Mouse (Mus musculus): ENCODE measurements around the gene Rars. TPM values are rescaled to one million over a fixed set of nuclear protein-coding genes. Genes with fewer than 3 reads are reported as not detected.
A peak's percentile ranks its signal among the peaks of the same experiment; 100 is the strongest.
"Not testable (repeated sequence)": the region's sequence is repeated elsewhere in the genome, so short reads cannot be mapped to it uniquely, and the experiment has no call there.

Gene Rars
- polyA plus RNA-seq, 1 experiment from 2014 or later: 64.5 TPM

DNA sequence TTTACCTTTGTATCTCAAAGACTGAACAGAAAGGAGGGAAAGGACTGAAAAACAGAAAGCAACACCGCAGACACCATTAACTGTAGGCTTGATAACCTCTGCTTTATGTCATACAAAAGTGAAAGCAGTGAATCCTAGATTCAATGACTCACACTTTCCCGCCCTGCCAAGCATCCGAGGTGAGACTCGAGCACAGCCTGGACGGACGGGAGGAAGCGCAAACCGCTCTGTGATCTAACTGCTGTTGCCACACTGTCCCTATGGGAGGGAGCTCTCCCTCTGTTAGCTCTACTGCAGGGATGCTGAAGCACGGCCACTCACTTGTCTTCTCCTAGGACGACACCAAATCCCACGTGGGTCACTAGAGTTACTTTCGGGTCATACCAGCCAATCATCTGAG, 18.0 kb downstream of the Rars start:
- Histone ChIP-seq H3K36me3 (ENCODE audit: control insufficient read depth, insufficient read depth) (peaks cover 63% of the 10 kb centered on the region), H3K4me3 (ENCODE audit: low read length) (no peak overlapping the region), H3K9ac (ENCODE audit: low read length) (no peak overlapping the region), H3K4me1 (ENCODE audit: control insufficient read depth, insufficient read depth, low read length) (no peaks in the 10 kb centered on the region), H3K9me3 (replicated peaks; ENCODE audit: control insufficient read depth, low read length) (no peaks in the 10 kb centered on the region), H3K4me2 (ENCODE audit: low read depth, low read length) (no peak overlapping the region), H3K27ac (ENCODE audit: low read length) (no peak overlapping the region), H3K27me3 (ENCODE audit: control insufficient read depth, insufficient read depth, low read length) (no peaks in the 10 kb centered on the region)
- WGBS: 85% methylated on average over 12 of the region's 12 CpGs
- no peak for ATAC-seq (replicated peaks; ENCODE audit: extremely low read depth, insufficient read depth, low FRiP score)

DNA sequence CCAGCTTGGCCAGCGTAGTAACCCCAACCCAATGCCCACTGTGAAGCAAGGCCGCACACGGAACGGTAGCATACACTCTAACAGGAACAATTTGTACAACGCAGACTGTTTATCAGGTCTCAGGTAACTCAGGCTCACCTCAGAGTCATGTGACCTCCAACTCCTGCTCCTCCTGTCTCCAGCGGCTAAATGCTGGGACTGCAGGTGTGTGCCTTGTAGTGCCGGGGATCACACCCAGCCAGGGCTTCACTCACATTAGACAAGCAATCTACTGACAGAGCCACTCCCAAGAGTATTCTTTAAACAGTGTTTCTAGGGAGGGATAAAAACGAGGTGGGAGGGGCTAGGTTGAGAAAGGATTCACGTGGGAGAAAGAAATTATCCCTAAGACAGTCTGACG, 22.8 kb downstream of the Rars start:
- Histone ChIP-seq H3K27ac (ENCODE audit: low read length) (no peak overlapping the region), H3K27me3 (ENCODE audit: control insufficient read depth, insufficient read depth, low read length) (no peaks in the 10 kb centered on the region), H3K4me3 (ENCODE audit: low read length) (no peak overlapping the region), H3K4me1 (ENCODE audit: control insufficient read depth, insufficient read depth, low read length) (no peaks in the 10 kb centered on the region), H3K9ac (ENCODE audit: low read length) (no peak overlapping the region), H3K9me3 (replicated peaks; ENCODE audit: control insufficient read depth, low read length) (no peaks in the 10 kb centered on the region), H3K4me2 (ENCODE audit: low read depth, low read length) (no peak overlapping the region), H3K36me3 (ENCODE audit: control insufficient read depth, insufficient read depth) (peaks cover 56% of the 10 kb centered on the region)
- 87% methylated on average over 10 of the region's 10 CpGs for WGBS
- ATAC-seq (replicated peaks; ENCODE audit: extremely low read depth, insufficient read depth, low FRiP score): no peak

DNA sequence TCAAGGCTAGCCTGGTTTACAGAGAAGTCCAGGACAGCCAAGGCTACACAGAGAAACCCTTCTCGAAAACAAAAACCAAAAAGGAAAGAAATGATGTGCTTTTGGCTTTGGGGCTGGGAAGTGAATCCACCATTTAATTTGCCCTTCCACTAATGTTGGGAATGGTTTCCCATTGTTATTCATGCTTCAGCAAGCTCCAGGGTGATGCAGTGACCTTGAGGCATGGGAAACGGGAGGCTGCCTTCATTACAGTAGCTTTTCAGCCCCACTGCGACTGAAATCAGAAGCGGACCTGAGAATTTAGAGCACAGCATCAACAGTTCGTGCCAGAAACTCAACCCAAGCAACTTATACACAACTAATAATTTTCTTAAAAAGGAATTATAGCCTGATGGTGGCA, 33.0 kb downstream of the Rars start:
- no peak overlapping the region for H3K9ac ChIP-seq (ENCODE audit: low read length)
- H3K4me2 ChIP-seq (ENCODE audit: low read depth, low read length): no peak overlapping the region
- H3K36me3 ChIP-seq (ENCODE audit: control insufficient read depth, insufficient read depth): no peaks in the 10 kb centered on the region
- H3K4me3 ChIP-seq (ENCODE audit: low read length): no peak overlapping the region
- H3K9me3 ChIP-seq (replicated peaks; ENCODE audit: control insufficient read depth, low read length): no peaks in the 10 kb centered on the region
- no peak for ATAC-seq (replicated peaks; ENCODE audit: extremely low read depth, insufficient read depth, low FRiP score)
- 79% methylated on average over 5 of the region's 5 CpGs for WGBS
- H3K27ac ChIP-seq (ENCODE audit: low read length): no peak overlapping the region
- peaks cover 34% of the 10 kb centered on the region for H3K27me3 ChIP-seq (ENCODE audit: control insufficient read depth, insufficient read depth, low read length)
- H3K4me1 ChIP-seq (ENCODE audit: control insufficient read depth, insufficient read depth, low read length): peaks cover 5% of the 10 kb centered on the region; the same call in 1 of the 2 replicates

DNA sequence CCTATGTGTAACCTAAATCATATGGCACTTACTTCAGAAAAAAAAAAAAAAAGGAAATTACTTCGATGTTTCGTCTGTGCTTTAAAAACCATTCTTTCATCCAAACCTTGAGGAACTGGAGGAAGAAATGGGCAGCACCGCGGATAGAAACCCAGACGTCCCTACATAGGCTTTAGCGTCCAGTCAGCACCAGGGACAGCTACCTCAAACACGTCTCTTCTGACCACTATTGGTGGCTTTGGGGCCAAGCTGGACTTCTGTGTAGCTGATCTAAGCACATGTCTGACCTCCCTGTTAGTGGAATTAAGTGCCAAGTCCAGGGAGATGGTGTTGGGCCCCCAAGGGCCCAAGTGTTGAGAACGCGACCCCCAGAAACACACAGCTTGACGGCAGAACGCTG, 35.4 kb downstream of the Rars start, which contains the start of gene Fbll1:
Gene Fbll1, minus strand, starts transcription at position 11 of the 400 bp plus-strand sequence.
- 18% methylated on average over 11 of the region's 11 CpGs for WGBS
- H3K27me3 ChIP-seq (ENCODE audit: control insufficient read depth, insufficient read depth, low read length): peaks cover 42% of the 10 kb centered on the region
- ATAC-seq (replicated peaks; ENCODE audit: extremely low read depth, insufficient read depth, low FRiP score): no peak

DNA sequence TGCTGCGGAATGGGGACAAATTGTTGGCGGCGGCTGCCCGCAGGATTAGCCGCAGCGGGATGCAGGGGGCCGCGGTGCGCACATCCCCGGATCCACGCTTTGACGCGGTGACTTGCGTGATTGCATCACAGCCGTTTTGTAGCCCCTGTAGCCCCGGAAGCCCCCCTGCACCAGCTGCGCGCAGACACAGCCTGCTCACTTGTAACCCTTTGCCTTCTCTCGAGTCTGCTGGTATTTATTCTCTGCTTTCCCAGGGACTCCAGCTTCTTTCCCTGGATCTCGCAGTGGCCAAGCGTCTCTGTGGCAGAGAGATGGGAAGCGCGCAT, 35.8 kb downstream of the Rars start:
- Histone ChIP-seq H3K4me3 (ENCODE audit: low read length) (peak overlapping the region; percentile 41), H3K4me2 (ENCODE audit: low read depth, low read length) (peak overlapping the region; percentile 53), H3K27me3 (ENCODE audit: control insufficient read depth, insufficient read depth, low read length) (peaks cover 42% of the 10 kb centered on the region), H3K4me1 (ENCODE audit: control insufficient read depth, insufficient read depth, low read length) (peaks cover 5% of the 10 kb centered on the region; the same call in 1 of the 2 replicates), H3K27ac (ENCODE audit: low read length) (no peak overlapping the region), H3K36me3 (ENCODE audit: control insufficient read depth, insufficient read depth) (no peaks in the 10 kb centered on the region), H3K9ac (ENCODE audit: low read length) (no peak overlapping the region), H3K9me3 (replicated peaks; ENCODE audit: control insufficient read depth, low read length) (no peaks in the 10 kb centered on the region)
- WGBS: 4% methylated on average over 23 of the region's 23 CpGs
- ATAC-seq (replicated peaks; ENCODE audit: extremely low read depth, insufficient read depth, low FRiP score): no peak

More for the DNA sequence above, 35.4 kb downstream of the Rars start, which contains the start of gene Fbll1:
- no peak within 1 kb of the TSS for H3K9ac ChIP-seq (ENCODE audit: low read length)
- H3K4me1 ChIP-seq (ENCODE audit: control insufficient read depth, insufficient read depth, low read length): peaks cover 5% of the 10 kb centered on the region; the same call in 1 of the 2 replicates
- H3K4me3 ChIP-seq (ENCODE audit: low read length): peak within 1 kb of the TSS; percentile 41
- H3K4me2 ChIP-seq (ENCODE audit: low read depth, low read length): peak within 1 kb of the TSS; percentile 53
- no peak within 1 kb of the TSS for H3K27ac ChIP-seq (ENCODE audit: low read length)
- H3K36me3 ChIP-seq (ENCODE audit: control insufficient read depth, insufficient read depth): no peaks in the 10 kb centered on the region
- no peaks in the 10 kb centered on the region for H3K9me3 ChIP-seq (replicated peaks; ENCODE audit: control insufficient read depth, low read length)

DNA sequence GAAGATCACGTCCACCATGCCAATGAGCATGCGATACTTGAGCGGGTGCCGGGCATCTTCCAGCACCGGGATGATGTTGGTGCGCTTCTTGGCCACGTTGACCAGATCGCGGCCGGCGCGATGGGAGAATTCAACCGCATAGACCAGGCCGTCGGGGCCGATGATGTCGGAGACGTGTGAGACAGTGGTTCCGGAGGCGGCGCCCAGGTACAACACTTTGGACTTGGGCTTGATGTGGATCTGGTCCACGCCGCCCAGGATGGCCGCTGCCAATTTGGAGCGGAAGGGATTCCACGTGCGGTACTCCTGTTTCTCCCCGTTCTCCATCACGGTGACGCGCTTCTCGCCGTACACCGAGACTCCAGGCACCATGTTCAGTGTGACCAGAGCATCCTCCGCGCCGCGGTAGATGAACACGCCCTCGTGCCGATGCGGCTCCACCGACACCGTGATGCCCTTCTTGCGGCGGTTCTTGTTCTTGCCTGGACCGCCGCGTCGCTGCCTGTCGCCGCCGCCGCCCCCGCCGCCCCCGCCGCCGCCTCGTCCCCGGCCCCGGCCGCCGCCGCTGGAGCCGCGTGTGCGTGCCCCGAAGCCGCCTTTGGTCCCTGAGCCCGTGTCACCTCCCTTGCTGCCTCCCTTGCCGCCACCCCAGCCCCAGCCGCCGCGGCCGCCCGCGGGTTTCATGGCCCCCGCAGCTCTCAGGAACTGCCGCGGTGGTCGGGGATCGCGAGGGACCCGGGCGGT, 36.4 kb downstream of the Rars start:
- H3K4me2 ChIP-seq (ENCODE audit: low read depth, low read length): peak overlapping the region; percentile 53
- H3K27me3 ChIP-seq (ENCODE audit: control insufficient read depth, insufficient read depth, low read length): peaks cover 42% of the 10 kb centered on the region
- H3K27ac ChIP-seq (ENCODE audit: low read length): no peak overlapping the region
- 5% methylated on average over 69 of the region's 86 CpGs for WGBS
- H3K9me3 ChIP-seq (replicated peaks; ENCODE audit: control insufficient read depth, low read length): no peaks in the 10 kb centered on the region
- H3K36me3 ChIP-seq (ENCODE audit: control insufficient read depth, insufficient read depth): no peaks in the 10 kb centered on the region
- no peak for ATAC-seq (replicated peaks; ENCODE audit: extremely low read depth, insufficient read depth, low FRiP score)
- no peak overlapping the region for H3K9ac ChIP-seq (ENCODE audit: low read length)
- H3K4me1 ChIP-seq (ENCODE audit: control insufficient read depth, insufficient read depth, low read length): peaks cover 5% of the 10 kb centered on the region; the same call in 1 of the 2 replicates
- peak overlapping the region; percentile 41 for H3K4me3 ChIP-seq (ENCODE audit: low read length)

DNA sequence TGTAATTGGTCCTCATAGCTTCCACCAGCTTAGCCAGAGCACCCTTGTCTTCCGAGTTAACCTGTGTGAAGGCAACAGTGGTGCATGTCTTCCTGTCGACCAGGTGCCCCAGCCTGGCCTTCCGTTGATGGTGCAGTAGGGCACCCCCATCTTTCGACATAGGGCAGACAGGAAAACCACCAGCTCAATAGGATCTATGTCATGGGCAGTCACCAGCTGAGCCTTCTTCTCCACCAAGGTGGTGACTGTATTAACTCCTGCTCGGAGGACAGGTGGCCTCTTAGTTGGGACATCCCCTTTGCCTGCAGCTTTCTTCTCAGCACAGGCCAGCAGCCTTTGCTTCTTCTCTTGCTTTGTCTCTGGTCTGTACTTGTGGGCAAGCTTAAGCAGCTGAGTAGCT, 41.5 kb downstream of the Rars start:
- H3K36me3 ChIP-seq (ENCODE audit: control insufficient read depth, insufficient read depth); H3K4me2 ChIP-seq (ENCODE audit: low read depth, low read length); ATAC-seq (replicated peaks; ENCODE audit: extremely low read depth, insufficient read depth, low FRiP score); H3K4me1 ChIP-seq (ENCODE audit: control insufficient read depth, insufficient read depth, low read length); H3K4me3 ChIP-seq (ENCODE audit: low read length); H3K9me3 ChIP-seq (replicated peaks; ENCODE audit: control insufficient read depth, low read length); H3K9ac ChIP-seq (ENCODE audit: low read length); H3K27ac ChIP-seq (ENCODE audit: low read length): not testable (repeated sequence)
- WGBS: 73% methylated on average over 5 of the region's 5 CpGs
- peaks cover 23% of the 10 kb centered on the region for H3K27me3 ChIP-seq (ENCODE audit: control insufficient read depth, insufficient read depth, low read length)

DNA sequence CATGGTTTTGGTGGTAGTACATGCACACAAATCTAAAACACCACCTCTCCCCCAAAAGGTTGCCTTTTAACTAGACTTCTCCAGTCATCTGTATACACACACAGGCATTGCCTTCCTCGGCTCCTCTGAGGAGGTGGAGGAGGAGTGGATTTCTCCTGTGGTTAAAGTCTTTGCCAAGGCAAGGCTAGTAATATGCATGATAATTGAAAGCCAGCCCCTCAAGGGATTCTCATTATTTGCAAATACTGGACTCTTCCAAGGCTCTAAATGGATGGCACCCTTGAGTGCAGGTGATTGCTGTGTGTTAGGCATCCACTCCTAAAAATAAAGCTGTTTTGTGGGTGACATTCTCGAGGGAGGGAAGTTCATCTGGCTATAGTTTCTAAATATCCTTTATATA, 45.9 kb downstream of the Rars start:
- H3K4me2 ChIP-seq (ENCODE audit: low read depth, low read length): no peak overlapping the region
- no peaks in the 10 kb centered on the region for H3K4me1 ChIP-seq (ENCODE audit: control insufficient read depth, insufficient read depth, low read length)
- H3K4me3 ChIP-seq (ENCODE audit: low read length): no peak overlapping the region
- H3K27ac ChIP-seq (ENCODE audit: low read length): no peak overlapping the region
- no peaks in the 10 kb centered on the region for H3K27me3 ChIP-seq (ENCODE audit: control insufficient read depth, insufficient read depth, low read length)
- peaks cover 21% of the 10 kb centered on the region for H3K36me3 ChIP-seq (ENCODE audit: control insufficient read depth, insufficient read depth)
- ATAC-seq (replicated peaks; ENCODE audit: extremely low read depth, insufficient read depth, low FRiP score): no peak
- no peaks in the 10 kb centered on the region for H3K9me3 ChIP-seq (replicated peaks; ENCODE audit: control insufficient read depth, low read length)
- WGBS: 80% methylated on average over 2 of the region's 2 CpGs
- no peak overlapping the region for H3K9ac ChIP-seq (ENCODE audit: low read length)

DNA sequence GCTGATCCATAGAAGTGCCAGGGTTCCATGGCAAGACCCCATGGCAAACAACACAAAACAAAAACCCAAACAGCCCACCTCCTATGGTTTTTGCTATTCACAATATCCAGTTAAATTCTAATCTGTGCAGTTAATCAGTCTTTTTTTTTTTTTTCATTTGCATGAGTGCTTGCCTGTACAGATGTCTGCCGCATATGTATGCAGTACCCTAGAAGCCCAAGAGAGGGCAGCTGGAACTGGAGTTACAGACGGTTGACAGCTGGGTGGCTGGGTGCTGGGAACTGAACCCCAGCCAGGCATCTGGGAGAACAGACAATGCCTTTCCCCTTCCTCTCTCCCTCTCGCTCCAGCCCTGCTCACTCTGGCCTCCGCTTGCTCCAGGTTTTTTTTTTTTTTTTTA, 49.8 kb downstream of the Rars start:
- H3K4me2 ChIP-seq (ENCODE audit: low read depth, low read length): no peak overlapping the region
- no peak overlapping the region for H3K4me3 ChIP-seq (ENCODE audit: low read length)
- H3K27me3 ChIP-seq (ENCODE audit: control insufficient read depth, insufficient read depth, low read length): no peaks in the 10 kb centered on the region
- H3K27ac ChIP-seq (ENCODE audit: low read length): no peak overlapping the region
- peaks cover 42% of the 10 kb centered on the region for H3K36me3 ChIP-seq (ENCODE audit: control insufficient read depth, insufficient read depth)
- 90% methylated on average over 4 of the region's 4 CpGs for WGBS
- no peaks in the 10 kb centered on the region for H3K9me3 ChIP-seq (replicated peaks; ENCODE audit: control insufficient read depth, low read length)
- ATAC-seq (replicated peaks; ENCODE audit: extremely low read depth, insufficient read depth, low FRiP score): no peak
- no peaks in the 10 kb centered on the region for H3K4me1 ChIP-seq (ENCODE audit: control insufficient read depth, insufficient read depth, low read length)
- no peak overlapping the region for H3K9ac ChIP-seq (ENCODE audit: low read length)
